Mouse (Mus musculus): ENCODE measurements around the gene Iqsec2.
"Not testable (repeated sequence)": the region's sequence is repeated elsewhere in the genome, so short reads cannot be mapped to it uniquely, and the experiment has no call there.

Iqsec2 gene

GRCm38 (mm10) chrX:152179670-152180656 is 35.9 kb downstream of the Iqsec2 start:
- DNase-seq = no peak

GRCm38 (mm10) chrX:152187151-152187550 is 43.1 kb downstream of the Iqsec2 start:
- DNase-seq = no peak

GRCm38 (mm10) chrX:152191266-152191665 is 47.2 kb downstream of the Iqsec2 start:
- DNase-seq = no peak

GRCm38 (mm10) chrX:152197814-152198648 is 54.0 kb downstream of the Iqsec2 start:
- DNase-seq = no peak

GRCm38 (mm10) chrX:152201737-152202421 is 57.8 kb downstream of the Iqsec2 start:
- no peak for DNase-seq

GRCm38 (mm10) chrX:152202422-152203103 is 58.5 kb downstream of the Iqsec2 start:
- no peak for DNase-seq

GRCm38 (mm10) chrX:152203247-152203646 is 59.2 kb downstream of the Iqsec2 start:
- DNase-seq = no peak

- DNase-seq = no peak
Observed at GRCm38 (mm10) chrX:152205486-152205885, 61.4 kb downstream of the Iqsec2 start.

DNA sequence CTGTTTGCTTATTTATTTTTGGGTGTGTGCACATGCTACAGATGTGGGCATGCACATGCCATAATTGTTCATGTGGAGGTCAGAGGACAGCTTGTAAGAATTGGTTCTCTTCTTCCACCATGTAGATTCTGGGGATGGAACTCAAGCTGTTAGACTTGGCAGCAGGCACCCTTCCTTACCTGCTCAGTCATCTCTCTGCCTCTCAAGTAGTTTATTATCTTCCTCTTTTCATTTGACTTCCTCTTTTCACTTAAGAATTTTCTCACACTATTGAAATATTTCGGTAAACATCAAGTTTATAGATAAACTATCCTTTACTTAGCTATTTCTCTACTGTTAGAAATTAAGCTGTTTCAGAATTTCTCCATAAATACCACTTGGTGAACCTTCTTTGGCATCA is 70.6 kb downstream of the Iqsec2 start:
- no peak for DNase-seq

- no peak for DNase-seq
Observed at GRCm38 (mm10) chrX:152218529-152218928, 74.5 kb downstream of the Iqsec2 start.

DNA sequence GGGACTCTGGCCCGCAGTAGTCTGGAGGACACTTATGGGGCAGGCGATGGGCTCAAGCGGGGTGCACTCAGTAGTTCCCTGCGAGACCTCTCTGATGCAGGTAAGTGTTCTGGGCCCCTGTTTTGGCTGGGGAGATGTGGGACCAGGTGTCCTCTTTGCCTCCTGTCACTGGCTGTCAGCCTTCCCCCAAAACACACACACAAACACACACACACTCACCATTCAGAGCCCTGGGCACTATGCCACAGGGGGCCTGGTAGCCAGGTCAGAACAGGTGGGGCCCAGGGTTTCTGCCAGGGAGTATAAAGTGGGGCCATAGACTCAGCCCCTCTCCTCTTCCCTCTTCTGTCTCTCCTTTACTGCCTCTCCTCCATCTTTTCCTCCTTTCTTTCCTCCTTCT is 77.7 kb downstream of the Iqsec2 start:
- DNase-seq = no peak

DNA sequence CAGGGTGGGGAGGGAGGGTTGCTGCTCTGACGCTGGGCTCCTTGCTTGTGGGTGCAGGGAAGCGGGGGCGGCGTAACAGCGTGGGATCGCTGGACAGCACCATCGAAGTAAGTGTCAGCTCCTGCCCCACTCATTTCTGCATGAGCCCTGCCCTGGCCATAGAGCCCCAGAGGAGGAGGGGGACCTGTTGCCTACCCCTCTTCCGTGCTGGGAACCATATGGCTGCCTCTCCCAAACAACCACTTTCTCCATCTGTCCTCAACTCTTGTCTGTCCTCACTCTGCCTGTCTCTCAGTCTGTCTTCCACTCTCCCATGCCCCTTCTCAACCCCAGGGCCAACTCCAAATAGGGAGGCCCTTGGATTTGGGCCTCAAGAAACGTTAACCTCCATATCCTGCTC is 78.2 kb downstream of the Iqsec2 start:
- DNase-seq = no peak

- peak; percentile 23 for DNase-seq
Observed at GRCm38 (mm10) chrX:152223313-152223712, 79.2 kb downstream of the Iqsec2 start.

DNA sequence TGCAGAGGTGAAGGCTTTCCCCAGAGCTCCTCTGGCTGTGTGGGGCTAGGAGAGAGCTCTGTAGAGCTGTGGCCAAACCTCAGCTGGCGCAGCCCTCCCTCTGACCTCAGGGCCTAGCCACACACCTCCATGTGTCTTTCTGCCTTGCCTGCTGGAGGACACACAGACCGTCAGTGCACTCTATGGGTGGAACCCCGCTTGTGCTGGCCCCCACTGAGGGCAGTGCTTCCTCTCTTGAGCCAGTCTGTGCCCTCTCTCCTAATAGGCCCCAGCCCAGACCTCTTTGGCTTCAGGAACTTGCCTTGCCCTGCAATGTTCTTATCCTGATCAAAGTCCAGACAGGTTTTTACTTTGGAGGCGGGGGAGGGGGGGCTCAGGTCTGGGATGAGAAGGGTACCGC is 80.2 kb downstream of the Iqsec2 start:
- DNase-seq = no peak

- peak; percentile 91 for DNase-seq
Observed at GRCm38 (mm10) chrX:152232781-152233763, 89.0 kb downstream of the Iqsec2 start, which contains the start of gene Kdm5c. Gene Kdm5c, plus strand, starts transcription at chrX:152233020.

DNA sequence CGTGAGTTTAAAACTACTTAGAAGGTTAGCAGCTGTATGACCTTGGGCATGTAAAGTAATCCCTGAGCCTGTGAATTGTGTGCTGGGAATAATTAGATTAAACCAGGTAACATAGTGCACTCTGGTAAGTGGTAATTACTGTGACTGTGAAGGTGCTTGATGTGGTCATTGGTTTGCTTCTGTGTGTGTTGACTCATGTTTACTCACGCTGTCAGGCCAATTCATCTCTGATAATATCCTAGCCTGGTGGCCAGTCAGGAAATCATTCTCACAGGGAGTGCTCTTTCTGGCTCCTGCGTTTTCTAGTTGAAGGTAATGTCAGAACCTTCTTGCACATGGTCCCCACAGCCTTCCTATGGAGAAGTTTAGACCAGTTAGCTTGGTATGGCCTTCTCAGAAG is 90.1 kb downstream of the Iqsec2 start:
- no peak for DNase-seq

- DNase-seq = no peak
Observed at GRCm38 (mm10) chrX:152235758-152236157, 91.7 kb downstream of the Iqsec2 start.

- DNase-seq = not testable (repeated sequence)
Observed at GRCm38 (mm10) chrX:152243140-152243539, 99.1 kb downstream of the Iqsec2 start.

DNA sequence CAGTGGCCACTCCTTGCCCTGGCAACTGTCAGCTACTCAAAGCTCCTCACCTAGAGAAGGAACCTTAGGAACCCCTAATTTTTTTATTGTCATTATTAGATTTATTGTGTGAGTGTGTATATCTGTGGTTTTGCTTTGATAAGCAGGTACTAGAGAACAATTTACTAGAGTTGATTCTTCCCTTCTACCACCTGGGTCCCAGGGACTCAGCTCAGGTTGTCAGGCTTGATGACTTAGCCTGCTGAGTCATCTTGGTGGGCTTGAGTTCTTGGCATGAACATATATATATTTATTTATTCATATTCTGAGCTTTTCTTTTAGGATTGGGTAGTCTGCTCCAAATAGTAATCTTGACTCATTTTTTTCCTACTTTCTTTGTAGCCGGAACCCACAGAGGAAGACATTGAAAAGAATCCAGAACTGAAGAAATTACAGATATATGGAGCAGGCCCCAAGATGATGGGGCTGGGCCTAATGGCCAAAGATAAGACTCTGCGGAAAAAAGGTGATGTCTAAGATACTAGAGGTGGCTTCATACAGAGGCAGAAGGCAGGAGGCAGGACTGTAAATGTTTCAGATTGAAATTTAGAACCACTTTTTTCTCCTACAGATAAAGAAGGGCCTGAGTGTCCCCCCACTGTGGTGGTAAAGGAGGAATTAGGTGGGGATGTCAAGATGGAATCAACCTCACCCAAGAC is 100.6 kb downstream of the Iqsec2 start:
- DNase-seq = no peak

DNA sequence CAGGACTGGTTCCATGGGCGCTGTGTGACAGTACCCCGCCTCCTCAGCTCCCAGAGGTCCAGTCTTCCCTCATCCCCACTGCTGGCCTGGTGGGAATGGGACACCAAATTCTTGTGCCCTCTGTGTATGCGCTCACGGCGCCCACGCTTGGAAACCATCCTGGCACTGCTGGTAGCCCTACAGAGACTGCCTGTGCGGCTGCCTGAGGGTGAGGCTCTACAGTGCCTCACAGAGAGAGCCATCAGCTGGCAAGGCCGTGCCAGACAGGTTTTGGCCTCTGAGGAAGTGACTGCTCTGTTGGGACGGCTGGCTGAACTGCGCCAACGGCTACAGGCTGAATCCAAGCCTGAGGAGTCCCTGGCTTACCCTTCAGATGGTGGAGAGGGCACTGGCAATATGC is 127.1 kb downstream of the Iqsec2 start:
- no peak for DNase-seq

Data from thymus, postnatal 4 days (tissue).